Mouse (Mus musculus): ENCODE measurements at regions not wholly inside any gene's neighbourhood (a gene's known extent, or its start where the extent isn't known, plus 50 kb on each side); places are given as distances from the start of the nearest gene placed in this dataset.

DNA sequence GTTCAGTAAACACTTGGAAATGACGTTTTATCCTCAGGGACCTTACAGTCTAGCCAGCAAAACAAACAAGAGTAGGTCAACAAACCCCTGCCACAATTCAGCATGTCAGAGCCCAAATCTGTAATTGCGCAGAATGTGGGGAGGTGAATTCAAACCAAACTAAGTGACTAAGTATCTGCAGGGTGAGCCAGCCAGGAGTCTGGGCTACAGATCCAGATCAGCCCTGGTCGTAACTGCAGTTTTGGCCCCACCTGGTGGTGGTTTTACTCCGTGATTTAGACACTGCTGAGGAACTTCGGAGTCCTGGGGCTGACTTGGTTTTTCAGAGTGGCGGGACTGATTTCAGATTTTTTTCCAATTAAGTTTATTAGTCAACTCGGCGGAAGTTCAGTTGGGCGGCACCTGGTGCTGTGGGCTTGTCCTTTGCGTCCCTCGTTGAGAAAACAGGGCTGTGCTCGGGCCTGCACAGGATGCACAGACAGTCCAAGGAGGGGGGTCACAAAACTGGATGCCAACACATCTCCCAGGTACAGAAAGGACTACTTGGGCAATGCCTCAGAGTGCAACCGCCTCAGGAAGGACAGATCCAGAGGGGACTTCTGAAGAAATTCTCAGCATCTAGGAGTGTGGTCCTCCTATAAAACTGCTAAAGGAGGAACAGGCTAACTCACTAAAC lies 107.6 kb upstream of the 1700066M21Rik start:
- peak; percentile 83 to 87 for DNase-seq (ENCODE audit: low spot score in 2 of 2)

GRCm38 (mm10) chr1:57272593-57272992 lies 104.8 kb upstream of the 1700066M21Rik start:
- DNase-seq (ENCODE audit: low spot score in 2 of 2) = no peak

DNA sequence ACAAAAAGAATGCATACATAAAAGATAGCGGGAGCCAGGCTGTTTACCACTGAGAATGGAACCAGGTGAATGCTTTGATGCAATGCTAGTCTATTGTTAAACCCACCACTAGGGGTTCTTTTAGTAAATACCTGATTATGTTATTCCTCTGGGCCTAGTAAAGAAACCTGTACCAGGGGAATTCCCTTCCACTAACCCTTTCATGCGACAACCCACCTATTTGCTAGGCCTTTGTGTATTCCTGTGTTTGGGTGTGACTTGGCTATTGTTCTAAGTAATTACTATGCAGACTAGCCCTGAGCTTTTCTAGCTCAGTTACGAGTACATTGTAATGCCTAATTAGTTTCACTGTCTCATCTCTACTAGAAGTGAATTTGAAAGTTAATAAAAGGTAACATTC lies 95.9 kb upstream of the 1700066M21Rik start:
- no peak for DNase-seq (ENCODE audit: low spot score in 2 of 2)

GRCm38 (mm10) chr1:57296186-57296585 lies 81.2 kb upstream of the 1700066M21Rik start:
- DNase-seq (ENCODE audit: low spot score in 2 of 2) = no peak

DNA sequence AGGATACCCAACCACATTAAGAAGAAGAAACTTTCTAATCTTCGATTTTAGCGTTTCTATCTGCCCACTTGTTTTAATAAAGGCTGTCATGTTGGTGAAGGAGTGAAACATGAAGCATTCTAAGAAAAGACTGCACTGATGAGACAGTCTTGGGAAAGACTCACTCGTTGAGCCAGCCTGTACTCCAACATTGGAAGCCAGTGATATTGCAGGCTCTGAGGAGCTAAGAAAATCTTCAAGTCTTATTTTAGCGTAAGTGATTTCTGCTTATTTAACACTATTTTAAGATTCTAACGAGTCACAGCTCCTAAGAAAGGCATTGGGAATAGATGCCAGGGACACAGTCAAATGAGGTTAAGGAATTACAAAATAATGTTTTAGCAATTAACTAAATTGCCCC lies 78.9 kb upstream of the 1700066M21Rik start:
- no peak for DNase-seq (ENCODE audit: low spot score in 2 of 2)

DNA sequence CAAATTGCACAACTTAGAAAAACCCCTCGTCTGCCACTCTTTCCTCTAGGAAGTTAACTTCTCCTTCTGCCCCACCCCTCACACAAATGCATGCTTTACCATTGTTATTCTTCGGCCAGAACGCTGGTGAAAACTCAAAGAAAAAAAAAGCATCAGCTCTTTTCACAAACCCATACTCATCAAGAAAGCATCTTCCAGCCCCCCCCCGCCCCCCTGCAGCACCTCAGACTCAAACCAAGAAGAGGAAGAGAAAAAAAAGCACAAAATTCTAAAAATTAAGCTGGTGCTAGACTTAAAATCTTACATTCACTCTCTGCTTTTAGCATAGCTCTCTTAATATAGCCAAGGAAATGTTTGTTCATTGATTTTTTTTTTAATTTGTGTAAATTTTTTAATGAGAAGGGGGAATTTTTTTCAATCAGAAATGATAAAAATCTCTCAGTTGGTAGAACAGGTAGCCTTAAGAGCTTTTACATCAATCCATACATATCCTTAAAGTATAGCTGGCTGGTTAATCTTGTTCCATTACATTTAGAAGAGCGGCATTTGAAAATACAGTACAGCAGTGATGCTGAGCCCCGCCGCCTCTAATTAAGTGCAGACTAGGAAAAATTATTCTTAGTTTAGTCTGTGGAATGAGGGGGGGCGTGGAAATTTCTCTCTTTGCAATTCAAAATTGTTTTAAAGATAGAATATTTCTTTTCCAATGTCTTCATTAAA lies 76.0 kb upstream of the 1700066M21Rik start:
- DNase-seq (ENCODE audit: low spot score in 2 of 2) = no peak

DNA sequence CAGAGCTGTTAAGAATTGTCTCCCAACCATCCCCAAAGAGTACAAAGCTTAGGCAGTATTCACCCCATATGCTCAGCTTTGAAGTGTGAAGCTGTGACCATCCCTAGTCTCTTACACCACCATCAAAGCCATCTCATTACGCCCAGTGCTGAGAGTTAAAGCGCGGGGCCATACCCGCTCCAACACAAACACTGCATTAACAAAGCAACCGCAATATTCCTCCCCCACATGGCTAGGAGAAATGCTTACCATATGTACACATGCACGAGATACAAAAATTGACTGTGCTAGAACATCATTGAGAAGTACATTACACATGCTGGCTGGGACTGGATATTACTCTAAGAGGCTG lies 75.5 kb upstream of the 1700066M21Rik start:
- peak; percentile 5 to 19 for DNase-seq (ENCODE audit: low spot score in 2 of 2)

- DNase-seq (ENCODE audit: low spot score in 2 of 2) = no peak
Observed at GRCm38 (mm10) chr1:57304757-57305156, 72.7 kb upstream of the 1700066M21Rik start.

GRCm38 (mm10) chr1:57322535-57322934 lies 54.9 kb upstream of the 1700066M21Rik start:
- DNase-seq (ENCODE audit: low spot score in 2 of 2) = no peak

DNA sequence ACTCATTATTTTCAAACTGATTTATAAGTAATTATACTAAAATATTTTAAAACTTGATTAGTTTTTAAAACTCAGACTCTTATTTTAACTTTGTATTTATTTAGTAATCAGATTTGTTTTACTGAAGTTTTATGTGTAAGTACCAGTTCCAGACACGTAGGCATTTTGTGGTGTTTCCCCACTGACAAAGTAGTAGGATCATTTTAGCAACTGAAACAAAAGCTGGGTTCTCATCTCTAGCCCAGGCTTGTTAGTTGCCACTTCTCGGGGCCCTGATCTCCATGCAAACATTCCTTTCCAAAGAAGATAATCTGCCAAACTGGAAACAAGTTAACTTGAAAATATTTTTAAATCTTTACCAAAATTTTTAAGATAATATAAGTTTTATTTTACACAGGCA lies 54.3 kb upstream of the 1700066M21Rik start:
- DNase-seq (ENCODE audit: low spot score in 2 of 2) = no peak

- no peak for DNase-seq (ENCODE audit: low spot score in 2 of 2)
Observed at GRCm38 (mm10) chr1:57325585-57326165, 51.7 kb upstream of the 1700066M21Rik start.

Data from left cerebral cortex, adult 18-20 months (tissue).